Mouse (Mus musculus) intestine, embryonic 16.5 days (tissue): ENCODE data around the gene Lrrc27. TPM values are rescaled to one million over a fixed set of nuclear protein-coding genes. Genes with fewer than 3 reads are reported as not detected.
A peak's percentile ranks its signal among the peaks of the same experiment; 100 is the strongest.

Experiments used
- ATAC-seq: fragments of 200-750 bp; cut with Nextera tagmentation; 2 replicates; pipeline ENCODE4 v1.8.0; 2017; ENCODE audit warnings: moderate TSS enrichment, moderate library complexity
- H3K27ac ChIP-seq: fragments of 300-500 bp; sonication (generic); 2 replicates; pipeline ENCODE4 v1.5.1; 2014; ENCODE audit warnings: mild to moderate bottlenecking, low read length
- H3K27me3 ChIP-seq: fragments of 300-500 bp; sonication (generic); replicated peaks from 2 replicates; pipeline ENCODE4 v1.6.1; 2014; ENCODE audit warnings: low read length, control low read depth, mixed read lengths; ENCODE audit not compliant: control insufficient read depth, insufficient read depth
- H3K36me3 ChIP-seq: fragments of 300-500 bp; sonication (generic); 2 replicates; pipeline ENCODE4 v1.6.1; 2014; ENCODE audit warnings: low read length, control low read depth; ENCODE audit not compliant: control insufficient read depth, insufficient read depth
- H3K4me1 ChIP-seq: fragments of 300-500 bp; sonication (generic); 2 replicates; pipeline ENCODE4 v1.6.1; 2014; ENCODE audit warnings: low read length, control low read depth, mixed read lengths; ENCODE audit not compliant: control insufficient read depth, insufficient read depth
- H3K4me2 ChIP-seq: fragments of 300-500 bp; sonication (generic); 2 replicates; pipeline ENCODE4 v1.6.1; 2014; ENCODE audit warnings: low read depth, low read length, control low read depth
- H3K4me3 ChIP-seq: fragments of 300-500 bp; sonication (generic); 2 replicates; pipeline ENCODE4 v1.5.1; 2014; ENCODE audit warnings: mild to moderate bottlenecking, low read length
- H3K9ac ChIP-seq: fragments of 300-500 bp; sonication (generic); 2 replicates; pipeline ENCODE4 v1.6.1; 2014; ENCODE audit warnings: low read depth, low read length
- H3K9me3 ChIP-seq: fragments of 300-500 bp; sonication (generic); 2 replicates; pipeline ENCODE4 v1.6.1; 2016; ENCODE audit warnings: low read length, control low read depth; ENCODE audit not compliant: control insufficient read depth
- WGBS: fragments of 180-500 bp; shearing (Covaris S2); extraction: QIAGEN DNeasy Blood & Tissue Kit; methylation state at CpG from one replicate; pipeline ENCODE4 v1.1.7; 2014; 5-methylcytosine and 5-hydroxymethylcytosine counted together
- polyA plus RNA-seq: library from polyadenylated mRNA; unstranded; fragments of >200 nt; fragmentation: Nextera tagmentation; extraction: Ambion mirVana; gene quantifications from 2 replicates; pipeline ENCODE4 v1.2.1, GENCODE M21; 2015

Lrrc27 gene
- polyA plus RNA-seq, 1 experiment from 2014 or later = 4.4 TPM

- Histone ChIP-seq H3K9me3 (no peaks in the 10 kb centered on the region), H3K9ac (no peak overlapping the region), H3K27me3 (no peaks in the 10 kb centered on the region), H3K4me1 (peaks cover 5% of the 10 kb centered on the region; the same call in 1 of the 2 replicates), H3K4me2 (no peak overlapping the region), H3K4me3 (no peak overlapping the region), H3K27ac (no peak overlapping the region), H3K36me3 (no peaks in the 10 kb centered on the region)
- WGBS = 68% methylated on average over 6 of the region's 6 CpGs
- no peak for ATAC-seq
These were observed 15.8 kb downstream of the Lrrc27 start for GRCm38 (mm10) chr7:139228447-139229171.

- WGBS = 80% methylated on average over 5 of the region's 5 CpGs
- ATAC-seq = no peak
- Histone ChIP-seq H3K9me3 (no peaks in the 10 kb centered on the region), H3K4me1 (peaks cover 16% of the 10 kb centered on the region), H3K27me3 (no peaks in the 10 kb centered on the region), H3K36me3 (no peaks in the 10 kb centered on the region), H3K9ac (no peak overlapping the region), H3K27ac (no peak overlapping the region), H3K4me2 (no peak overlapping the region), H3K4me3 (no peak overlapping the region)
These were observed 17.0 kb downstream of the Lrrc27 start for GRCm38 (mm10) chr7:139229837-139230236.

GRCm38 (mm10) chr7:139230241-139230640 lies 17.5 kb downstream of the Lrrc27 start:
- Histone ChIP-seq H3K4me2 (no peak overlapping the region), H3K27me3 (no peaks in the 10 kb centered on the region), H3K27ac (no peak overlapping the region), H3K36me3 (no peaks in the 10 kb centered on the region), H3K4me1 (peaks cover 16% of the 10 kb centered on the region), H3K9me3 (no peaks in the 10 kb centered on the region), H3K9ac (no peak overlapping the region), H3K4me3 (no peak overlapping the region)
- ATAC-seq = no peak
- WGBS = 63% methylated on average over 12 of the region's 12 CpGs

GRCm38 (mm10) chr7:139233714-139234113 lies 20.9 kb downstream of the Lrrc27 start:
- Histone ChIP-seq H3K9me3 (no peaks in the 10 kb centered on the region), H3K27me3 (no peaks in the 10 kb centered on the region), H3K4me3 (peak overlapping the region; percentile 14; the same call in 1 of the 2 replicates), H3K9ac (peak overlapping the region; percentile 60), H3K36me3 (no peaks in the 10 kb centered on the region), H3K4me1 (peaks cover 22% of the 10 kb centered on the region), H3K27ac (peak overlapping the region; percentile 93), H3K4me2 (peak overlapping the region; percentile 31)
- ATAC-seq = peak; percentile 74
- 2% methylated on average over 7 of the region's 7 CpGs for WGBS

GRCm38 (mm10) chr7:139234426-139235188 lies 21.8 kb downstream of the Lrrc27 start:
- Histone ChIP-seq H3K27me3 (no peaks in the 10 kb centered on the region), H3K4me3 (0 out of 2 replicates have a peak overlapping the region, but pooled peaks have one; percentile 18), H3K4me2 (peak overlapping the region; percentile 48), H3K9ac (peak overlapping the region; percentile 60), H3K4me1 (peaks cover 22% of the 10 kb centered on the region), H3K36me3 (no peaks in the 10 kb centered on the region), H3K27ac (peak overlapping the region; percentile 93), H3K9me3 (no peaks in the 10 kb centered on the region)
- 9% methylated on average over 18 of the region's 18 CpGs for WGBS
- peak; percentile 89 for ATAC-seq

- no peak overlapping the region for H3K4me3 ChIP-seq
These were observed 23.0 kb downstream of the Lrrc27 start for GRCm38 (mm10) chr7:139235651-139236358.

GRCm38 (mm10) chr7:139239432-139239831 lies 26.6 kb downstream of the Lrrc27 start:
- Histone ChIP-seq H3K9me3 (no peaks in the 10 kb centered on the region), H3K4me1 (peaks cover 19% of the 10 kb centered on the region), H3K4me2 (no peak overlapping the region), H3K4me3 (no peak overlapping the region), H3K36me3 (no peaks in the 10 kb centered on the region), H3K27ac (no peak overlapping the region), H3K27me3 (no peaks in the 10 kb centered on the region), H3K9ac (no peak overlapping the region)
- WGBS = 65% methylated on average over 3 of the region's 3 CpGs
- no peak for ATAC-seq

More at GRCm38 (mm10) chr7:139235651-139236358, 23.0 kb downstream of the Lrrc27 start:
- Histone ChIP-seq H3K9ac (no peak overlapping the region), H3K27ac (peak overlapping the region; percentile 93), H3K27me3 (no peaks in the 10 kb centered on the region), H3K36me3 (no peaks in the 10 kb centered on the region), H3K4me1 (peaks cover 22% of the 10 kb centered on the region), H3K9me3 (no peaks in the 10 kb centered on the region), H3K4me2 (no peak overlapping the region)
- ATAC-seq = no peak
- WGBS = 79% methylated on average over 12 of the region's 12 CpGs

GRCm38 (mm10) chr7:139246086-139246485 lies 33.3 kb downstream of the Lrrc27 start:
- no peaks in the 10 kb centered on the region for H3K36me3 ChIP-seq
- no peak overlapping the region for H3K4me3 ChIP-seq
- H3K9ac ChIP-seq = peak overlapping the region; percentile 35
- WGBS = 48% methylated on average over 5 of the region's 5 CpGs
- no peak for ATAC-seq
- H3K27me3 ChIP-seq = no peaks in the 10 kb centered on the region
- H3K9me3 ChIP-seq = no peaks in the 10 kb centered on the region
- H3K4me1 ChIP-seq = peaks cover 47% of the 10 kb centered on the region
- no peak overlapping the region for H3K4me2 ChIP-seq
- H3K27ac ChIP-seq = 0 out of 2 replicates have a peak overlapping the region, but pooled peaks have one; percentile 21
